Mouse (Mus musculus): ENCODE results near the gene 2810408A11Rik.

2810408A11Rik gene

GRCm38 (mm10) chr11:69912716-69913530, 12.1 kb upstream of the 2810408A11Rik start:
- DNase-seq (ENCODE audit: low read depth) = no peak

- DNase-seq (ENCODE audit: low read depth) = no peak
These were observed 10.9 kb upstream of the 2810408A11Rik start for GRCm38 (mm10) chr11:69911701-69912100.

- DNase-seq (ENCODE audit: low read depth) = no peak
These were observed 10.2 kb upstream of the 2810408A11Rik start for GRCm38 (mm10) chr11:69910781-69911560.

- no peak for DNase-seq (ENCODE audit: low read depth)
These were observed 9.4 kb upstream of the 2810408A11Rik start for GRCm38 (mm10) chr11:69910177-69910576.

- DNase-seq (ENCODE audit: low read depth) = no peak
These were observed 8.4 kb upstream of the 2810408A11Rik start for GRCm38 (mm10) chr11:69909174-69909573.

GRCm38 (mm10) chr11:69908645-69909044, 7.9 kb upstream of the 2810408A11Rik start:
- no peak for DNase-seq (ENCODE audit: low read depth)

- no peak for DNase-seq (ENCODE audit: low read depth)
These were observed 3.5 kb upstream of the 2810408A11Rik start for GRCm38 (mm10) chr11:69904311-69904710.

GRCm38 (mm10) chr11:69902972-69903371, 2.2 kb upstream of the 2810408A11Rik start:
- DNase-seq (ENCODE audit: low read depth) = no peak

- DNase-seq (ENCODE audit: low read depth) = no peak
These were observed 1.2 kb upstream of the 2810408A11Rik start for GRCm38 (mm10) chr11:69901993-69902392.

- peak; percentile 99 for DNase-seq (ENCODE audit: low read depth)
These were observed 639 bp upstream of the 2810408A11Rik start for GRCm38 (mm10) chr11:69901406-69901846.

- DNase-seq (ENCODE audit: low read depth) = no peak
These were observed 917 bp downstream of the 2810408A11Rik start for GRCm38 (mm10) chr11:69899870-69900269.

- DNase-seq (ENCODE audit: low read depth) = peak; percentile 87
These were observed 5.5 kb downstream of the 2810408A11Rik start, which contains the start of gene Acap1 for GRCm38 (mm10) chr11:69895291-69895690. Acap1 (minus strand) TSS chr11:69895539.

GRCm38 (mm10) chr11:69894671-69895070, 6.1 kb downstream of the 2810408A11Rik start:
- DNase-seq (ENCODE audit: low read depth) = peak; percentile 92

GRCm38 (mm10) chr11:69891482-69891881, 9.3 kb downstream of the 2810408A11Rik start:
- no peak for DNase-seq (ENCODE audit: low read depth)

- DNase-seq (ENCODE audit: low read depth) = peak; percentile 49
These were observed 13.7 kb downstream of the 2810408A11Rik start for GRCm38 (mm10) chr11:69886907-69887635.

GRCm38 (mm10) chr11:69884663-69885062, 16.1 kb downstream of the 2810408A11Rik start:
- DNase-seq (ENCODE audit: low read depth) = no peak

- DNase-seq (ENCODE audit: low read depth) = no peak
These were observed 16.5 kb downstream of the 2810408A11Rik start for GRCm38 (mm10) chr11:69884240-69884639.

- DNase-seq (ENCODE audit: low read depth) = no peak
These were observed 17.1 kb downstream of the 2810408A11Rik start for GRCm38 (mm10) chr11:69883527-69884151.

- DNase-seq (ENCODE audit: low read depth) = peak; percentile 63
These were observed 17.7 kb downstream of the 2810408A11Rik start for GRCm38 (mm10) chr11:69883066-69883465.

GRCm38 (mm10) chr11:69881787-69882670, 18.8 kb downstream of the 2810408A11Rik start:
- no peak for DNase-seq (ENCODE audit: low read depth)
